Mouse (Mus musculus): Measurements from ENCODE around the gene Grk4. TPM values are rescaled to one million over a fixed set of nuclear protein-coding genes. Genes with fewer than 3 reads are reported as not detected.
"Not testable (repeated sequence)": the region's sequence is repeated elsewhere in the genome, so short reads cannot be mapped to it uniquely, and the experiment has no call there.

The Grk4 gene
- total RNA-seq, 2 experiments from 2014 or later = 1.7 TPM; not detected in 1

- ATAC-seq (replicated peaks; ENCODE audit: low FRiP score, poor library complexity, severe bottlenecking) = no peak
Observed at GRCm38 (mm10) chr5:34692782-34693181, 32.6 kb downstream of the Grk4 start.

- no peak for ATAC-seq (replicated peaks; ENCODE audit: low FRiP score, poor library complexity, severe bottlenecking)
Observed at GRCm38 (mm10) chr5:34695521-34695920, 35.3 kb downstream of the Grk4 start.

GRCm38 (mm10) chr5:34708436-34708835 lies 48.3 kb downstream of the Grk4 start:
- ATAC-seq (replicated peaks; ENCODE audit: low FRiP score, poor library complexity, severe bottlenecking) = no peak

- not testable (repeated sequence) for ATAC-seq (replicated peaks; ENCODE audit: low FRiP score, poor library complexity, severe bottlenecking)
Observed at GRCm38 (mm10) chr5:34714371-34714770, 54.2 kb downstream of the Grk4 start.

GRCm38 (mm10) chr5:34714816-34715215 lies 54.6 kb downstream of the Grk4 start:
- ATAC-seq (replicated peaks; ENCODE audit: low FRiP score, poor library complexity, severe bottlenecking) = no peak

- ATAC-seq (replicated peaks; ENCODE audit: low FRiP score, poor library complexity, severe bottlenecking) = no peak
Observed at GRCm38 (mm10) chr5:34729141-34729540, 69.0 kb downstream of the Grk4 start.

GRCm38 (mm10) chr5:34730255-34730654 lies 70.1 kb downstream of the Grk4 start:
- ATAC-seq (replicated peaks; ENCODE audit: low FRiP score, poor library complexity, severe bottlenecking) = 0 out of 2 replicates have a peak, but pooled peaks have one; percentile 34

GRCm38 (mm10) chr5:34751477-34751876 lies 91.3 kb downstream of the Grk4 start:
- no peak for ATAC-seq (replicated peaks; ENCODE audit: low FRiP score, poor library complexity, severe bottlenecking)

GRCm38 (mm10) chr5:34758762-34759161 lies 98.6 kb downstream of the Grk4 start:
- ATAC-seq (replicated peaks; ENCODE audit: low FRiP score, poor library complexity, severe bottlenecking) = no peak

- ATAC-seq (replicated peaks; ENCODE audit: low FRiP score, poor library complexity, severe bottlenecking) = no peak
Observed at GRCm38 (mm10) chr5:34760850-34761508, 100.8 kb downstream of the Grk4 start.

- ATAC-seq (replicated peaks; ENCODE audit: low FRiP score, poor library complexity, severe bottlenecking) = peak; percentile 97
Observed at GRCm38 (mm10) chr5:34761509-34761908, 101.3 kb downstream of the Grk4 start, which contains the start of gene Htt. Gene Htt (plus strand): TSS chr5:34761740.

- ATAC-seq (replicated peaks; ENCODE audit: low FRiP score, poor library complexity, severe bottlenecking) = peak; percentile 60
Observed at GRCm38 (mm10) chr5:34761934-34762611, 101.9 kb downstream of the Grk4 start.

- ATAC-seq (replicated peaks; ENCODE audit: low FRiP score, poor library complexity, severe bottlenecking) = no peak
Observed at GRCm38 (mm10) chr5:34771818-34772217, 111.6 kb downstream of the Grk4 start.

- ATAC-seq (replicated peaks; ENCODE audit: low FRiP score, poor library complexity, severe bottlenecking) = 0 out of 2 replicates have a peak, but pooled peaks have one; percentile 46
Observed at GRCm38 (mm10) chr5:34772696-34773245, 112.6 kb downstream of the Grk4 start.

GRCm38 (mm10) chr5:34773392-34773791 lies 113.2 kb downstream of the Grk4 start:
- ATAC-seq (replicated peaks; ENCODE audit: low FRiP score, poor library complexity, severe bottlenecking) = no peak

- no peak for ATAC-seq (replicated peaks; ENCODE audit: low FRiP score, poor library complexity, severe bottlenecking)
Observed at GRCm38 (mm10) chr5:34785027-34785426, 124.8 kb downstream of the Grk4 start.

- no peak for ATAC-seq (replicated peaks; ENCODE audit: low FRiP score, poor library complexity, severe bottlenecking)
Observed at GRCm38 (mm10) chr5:34791141-34791540, 131.0 kb downstream of the Grk4 start.

- no peak for ATAC-seq (replicated peaks; ENCODE audit: low FRiP score, poor library complexity, severe bottlenecking)
Observed at GRCm38 (mm10) chr5:34800292-34800953, 140.2 kb downstream of the Grk4 start.
